Mouse (Mus musculus) bone marrow, adult 2 months (tissue): ENCODE data around the gene Sel1l.

Experiments
- CTCF ChIP-seq: fragments of 200-500 bp; IDR thresholded peaks from 2 replicates; pipeline ENCODE4 v1.5.1; 2011; ENCODE audit warnings: low read length, control low read depth; ENCODE audit not compliant: control insufficient read depth, insufficient read depth
- POLR2A ChIP-seq: fragments of 200-500 bp; IDR thresholded peaks from 2 replicates; pipeline ENCODE4 v1.6.1; 2011; ENCODE audit warnings: low read depth, mild to moderate bottlenecking, control low read depth, low read length, borderline replicate concordance; ENCODE audit not compliant: control insufficient read depth

DNA sequence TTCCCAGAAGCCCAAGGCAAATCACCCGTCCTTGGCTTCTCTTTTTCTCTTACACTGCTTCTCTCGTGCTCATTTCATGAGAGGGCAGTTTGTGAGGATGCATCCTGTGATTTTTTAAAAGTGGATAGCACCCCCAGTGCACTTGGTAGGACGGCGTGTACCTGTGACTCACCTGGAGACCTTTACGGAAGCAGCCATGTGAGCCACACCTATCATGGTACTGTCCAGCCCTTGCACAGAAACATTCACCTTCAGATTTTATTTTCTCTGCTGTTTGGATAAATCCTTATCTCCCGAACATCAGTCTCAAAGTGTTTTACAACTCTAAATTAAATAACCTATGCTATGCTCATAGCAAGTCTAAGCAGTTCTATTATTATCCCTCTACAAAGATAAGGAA lies 80.8 kb downstream of the Sel1l start:
- TF ChIP-seq CTCF (no peak), POLR2A (no peak)
